Mouse (Mus musculus) left cerebral cortex, adult 18-20 months (tissue): ENCODE data around the gene Mrps12. TPM values are rescaled to one million over a fixed set of nuclear protein-coding genes. Genes with fewer than 3 reads are reported as not detected.
A peak's percentile ranks its signal among the peaks of the same experiment; 100 is the strongest.

Experiments
- DNase-seq, 2 experiments: peaks; one replicate each; pipeline ENCODE4 v3.0.0; 2021 to 2022; ENCODE audit warnings: low spot score in 2 of 2, mixed read lengths in 1 of 2
- total RNA-seq, 2 experiments: library from RNA; stranded (reverse); gene quantifications; 2 replicates each; pipeline ENCODE4 v1.2.3; 2021

Gene Mrps12
- total RNA-seq, 2 experiments from 2014 or later = 62.8 to 71.0 TPM

DNA sequence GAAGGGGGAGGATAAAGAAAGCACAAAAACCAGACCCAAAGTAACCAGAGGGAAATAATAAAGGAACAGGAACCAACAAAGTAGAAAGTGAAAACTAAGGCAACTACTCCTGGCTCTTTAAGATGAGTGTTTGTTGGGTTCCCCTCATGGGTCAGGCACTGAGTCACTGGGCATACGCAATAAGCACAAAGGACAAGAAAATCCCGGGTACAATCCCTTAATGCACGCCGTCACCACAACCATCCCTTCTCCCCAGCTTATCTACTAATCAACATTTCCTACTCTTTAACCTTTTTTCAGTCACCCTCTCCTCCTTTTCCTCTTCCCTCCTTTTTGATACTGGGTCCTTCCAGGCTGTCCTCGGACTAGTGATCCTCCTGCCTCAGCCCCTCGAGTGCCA, 23.6 kb upstream of the Mrps12 start:
- no peak for DNase-seq

DNA sequence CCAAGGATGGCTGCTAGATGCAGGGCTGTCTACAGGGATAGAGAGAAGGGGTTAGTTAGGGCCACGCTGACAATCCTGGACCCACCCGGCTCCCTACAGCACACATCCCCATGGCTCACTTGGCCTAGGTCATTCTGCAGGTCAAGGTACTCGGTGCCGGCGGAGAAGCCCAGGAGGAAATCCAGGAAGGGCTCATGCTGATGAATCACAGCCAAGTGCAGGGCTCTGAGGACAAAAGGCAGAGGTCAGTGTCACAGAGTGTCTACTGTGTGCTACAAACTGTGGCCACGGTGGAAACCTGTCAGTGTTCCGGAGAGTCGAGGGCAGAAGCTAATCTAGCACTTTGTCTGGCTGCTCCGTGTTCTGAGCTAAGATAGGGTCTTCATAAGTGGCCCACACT, 20.3 kb upstream of the Mrps12 start:
- DNase-seq = no peak

DNA sequence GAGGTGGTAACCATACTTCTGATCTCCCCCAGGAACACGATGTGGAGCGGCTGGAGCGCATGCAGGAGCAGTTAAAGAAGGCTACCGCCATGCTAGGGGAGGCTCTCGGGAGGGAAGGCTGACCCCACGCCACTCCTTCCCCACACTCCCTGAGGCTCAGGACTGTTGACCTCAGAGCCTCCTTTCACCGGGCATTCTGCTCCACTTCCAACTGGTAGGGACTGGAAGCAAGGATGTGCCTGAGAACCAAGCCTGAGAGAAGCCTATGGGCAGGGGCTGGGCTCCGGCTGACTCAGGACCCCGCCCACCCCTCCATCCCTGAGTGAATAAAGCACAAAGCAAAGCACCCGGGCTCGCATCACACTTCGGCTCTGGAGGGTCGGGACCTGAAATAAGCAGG, 17.0 kb upstream of the Mrps12 start:
- DNase-seq = no peak

GRCm38 (mm10) chr7:28756079-28756478, 14.5 kb upstream of the Mrps12 start, which contains the start of gene Ccer2:
TSS of gene Ccer2 (plus strand) at chr7:28756174.
- no peak for DNase-seq

- DNase-seq = no peak
Observed at GRCm38 (mm10) chr7:28749935-28750334, 8.3 kb upstream of the Mrps12 start.

DNA sequence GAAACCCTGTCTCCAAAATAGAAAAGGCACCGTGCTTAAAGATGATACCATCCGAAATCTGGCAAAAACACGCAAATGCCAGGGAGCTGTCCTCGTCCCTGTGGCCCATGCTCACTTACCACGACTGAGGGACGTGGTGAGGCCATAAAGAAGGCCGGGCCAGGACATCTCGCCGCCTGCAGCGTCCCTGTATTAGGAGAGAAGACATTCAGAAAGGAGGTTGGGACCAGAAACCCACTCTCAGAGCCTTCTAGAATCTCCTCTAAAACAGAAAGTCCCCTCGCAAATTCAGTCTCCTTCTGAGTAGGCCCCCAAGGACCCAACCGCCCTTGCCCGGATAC, 282 bp downstream of the Mrps12 start:
- no peak for DNase-seq

- DNase-seq = no peak
Observed at GRCm38 (mm10) chr7:28740949-28741348, 671 bp downstream of the Mrps12 start.

- no peak for DNase-seq
Observed at GRCm38 (mm10) chr7:28739829-28740228, 1.8 kb downstream of the Mrps12 start.

DNA sequence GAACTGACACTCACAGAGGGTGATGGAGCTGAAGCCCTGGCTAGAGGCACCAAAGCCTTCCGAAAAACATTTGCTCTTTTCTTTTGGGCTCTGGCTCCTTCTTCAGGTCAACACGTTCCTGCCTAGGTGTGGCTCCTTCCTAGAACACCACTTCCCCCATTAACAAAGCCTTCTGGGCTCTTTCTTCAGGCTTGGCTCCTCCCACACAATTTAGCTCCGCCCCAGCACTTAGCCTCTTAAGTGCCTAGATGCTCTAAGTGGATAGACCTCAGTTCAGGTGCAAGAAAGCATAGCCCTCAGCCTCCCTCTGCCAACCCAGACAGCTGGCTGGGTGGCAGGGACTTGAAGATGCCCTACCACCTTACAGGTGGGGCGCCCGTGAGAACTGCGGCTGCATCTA, 5.9 kb downstream of the Mrps12 start:
- DNase-seq = no peak

DNA sequence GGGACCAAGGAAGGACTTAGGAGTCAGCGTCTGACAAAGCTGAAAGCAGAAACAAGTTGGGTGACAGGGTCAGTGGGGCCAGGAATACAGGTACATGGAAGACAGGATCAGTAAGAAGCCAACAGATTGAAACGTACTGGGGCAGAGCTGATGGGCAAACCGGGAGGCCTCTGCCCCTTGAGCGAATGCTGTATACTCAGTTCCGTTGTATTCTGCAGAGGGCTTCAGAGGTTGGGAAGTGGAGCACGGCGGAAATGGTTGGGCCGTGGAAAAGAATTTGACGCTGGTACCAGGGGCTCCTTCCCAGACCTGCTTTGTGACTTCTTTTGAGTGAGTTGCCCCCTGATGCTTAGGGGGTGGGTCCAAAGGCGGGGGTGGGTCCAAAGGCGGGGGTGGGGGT, 8.4 kb downstream of the Mrps12 start:
- no peak for DNase-seq

GRCm38 (mm10) chr7:28732341-28733142, 9.1 kb downstream of the Mrps12 start:
- DNase-seq = peak in 1 of 2 experiments; percentile 36

- peak; percentile 52 to 60 for DNase-seq
Observed at GRCm38 (mm10) chr7:28727649-28728340, 13.8 kb downstream of the Mrps12 start.

GRCm38 (mm10) chr7:28726600-28726999, 15.0 kb downstream of the Mrps12 start:
- DNase-seq = peak; percentile 87 to 93

GRCm38 (mm10) chr7:28724613-28725012, 17.0 kb downstream of the Mrps12 start:
- no peak for DNase-seq

DNA sequence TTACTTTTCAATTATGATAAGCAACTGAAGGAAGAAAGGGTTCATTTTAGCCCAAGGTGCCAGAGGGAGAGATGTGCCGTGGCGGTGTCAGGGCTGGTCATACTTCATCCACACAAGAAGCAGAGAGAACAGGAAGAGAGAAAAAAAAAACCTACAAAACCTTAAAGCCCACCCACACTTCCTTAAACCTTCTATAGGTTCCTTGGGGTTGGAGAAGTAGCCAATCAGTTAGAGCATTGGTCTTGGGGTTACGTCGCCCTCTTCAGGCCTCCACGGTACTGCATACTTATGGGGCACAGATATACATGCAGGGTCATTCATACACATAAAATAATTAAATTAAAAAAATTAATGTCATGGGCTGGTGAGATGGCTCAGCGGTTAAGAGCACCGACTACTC, 19.5 kb downstream of the Mrps12 start:
- DNase-seq = no peak

- no peak for DNase-seq
Observed at GRCm38 (mm10) chr7:28720753-28721537, 20.7 kb downstream of the Mrps12 start.

GRCm38 (mm10) chr7:28719650-28720049, 22.0 kb downstream of the Mrps12 start:
- no peak for DNase-seq

GRCm38 (mm10) chr7:28719159-28719558, 22.5 kb downstream of the Mrps12 start:
- DNase-seq = no peak

DNA sequence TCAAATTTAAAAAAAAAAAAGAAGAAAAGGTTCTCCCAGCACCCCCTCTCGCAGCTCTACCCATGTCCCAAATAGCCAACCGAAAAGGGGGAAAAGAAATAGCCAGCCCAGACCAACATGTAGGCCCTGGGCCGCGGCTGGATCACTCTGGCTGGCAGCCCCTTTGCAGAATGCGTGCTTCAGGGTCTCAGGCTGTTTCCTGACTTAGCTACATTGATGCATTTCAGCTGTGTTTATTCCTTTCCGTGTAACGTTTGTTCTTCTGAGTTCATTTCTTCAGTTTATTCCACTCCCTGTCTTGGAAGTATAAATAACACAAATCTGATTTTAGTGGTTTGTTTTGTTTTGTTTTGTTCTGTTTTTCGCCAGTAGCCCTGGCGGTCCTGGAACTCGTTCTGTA, 23.9 kb downstream of the Mrps12 start:
- DNase-seq = no peak

- peak; percentile 21 to 22 for DNase-seq
Observed at GRCm38 (mm10) chr7:28716590-28717281, 24.9 kb downstream of the Mrps12 start, which contains the start of gene Fbxo17. TSS of gene Fbxo17 (plus strand) at chr7:28716804.

DNA sequence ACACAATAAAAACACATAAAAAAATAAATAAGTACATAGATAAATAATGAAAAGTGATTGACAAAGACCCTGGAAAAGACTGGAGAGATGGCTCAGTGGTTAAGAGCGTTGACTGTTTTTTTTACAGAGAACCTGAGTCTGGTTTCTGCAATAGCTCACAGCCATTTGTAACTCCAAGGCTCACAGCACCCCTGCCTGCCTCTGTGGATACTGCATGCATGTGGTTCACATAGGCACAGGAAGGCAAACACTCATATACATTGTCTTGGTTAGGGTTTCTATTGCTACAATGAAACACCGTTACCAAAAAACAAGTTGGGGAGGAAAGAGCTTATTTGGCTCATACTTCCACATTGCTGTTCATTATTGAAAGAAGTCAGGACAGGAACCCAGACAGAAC, 26.0 kb downstream of the Mrps12 start:
- DNase-seq = no peak
